Mouse (Mus musculus) cerebellum, adult 18-20 months (tissue): ENCODE measurements around the gene Mrpl46.

ENCODE experiments used
- DNase-seq, 2 experiments: peaks; one replicate each; pipeline ENCODE4 v3.0.0; 2021

Gene Mrpl46

DNA sequence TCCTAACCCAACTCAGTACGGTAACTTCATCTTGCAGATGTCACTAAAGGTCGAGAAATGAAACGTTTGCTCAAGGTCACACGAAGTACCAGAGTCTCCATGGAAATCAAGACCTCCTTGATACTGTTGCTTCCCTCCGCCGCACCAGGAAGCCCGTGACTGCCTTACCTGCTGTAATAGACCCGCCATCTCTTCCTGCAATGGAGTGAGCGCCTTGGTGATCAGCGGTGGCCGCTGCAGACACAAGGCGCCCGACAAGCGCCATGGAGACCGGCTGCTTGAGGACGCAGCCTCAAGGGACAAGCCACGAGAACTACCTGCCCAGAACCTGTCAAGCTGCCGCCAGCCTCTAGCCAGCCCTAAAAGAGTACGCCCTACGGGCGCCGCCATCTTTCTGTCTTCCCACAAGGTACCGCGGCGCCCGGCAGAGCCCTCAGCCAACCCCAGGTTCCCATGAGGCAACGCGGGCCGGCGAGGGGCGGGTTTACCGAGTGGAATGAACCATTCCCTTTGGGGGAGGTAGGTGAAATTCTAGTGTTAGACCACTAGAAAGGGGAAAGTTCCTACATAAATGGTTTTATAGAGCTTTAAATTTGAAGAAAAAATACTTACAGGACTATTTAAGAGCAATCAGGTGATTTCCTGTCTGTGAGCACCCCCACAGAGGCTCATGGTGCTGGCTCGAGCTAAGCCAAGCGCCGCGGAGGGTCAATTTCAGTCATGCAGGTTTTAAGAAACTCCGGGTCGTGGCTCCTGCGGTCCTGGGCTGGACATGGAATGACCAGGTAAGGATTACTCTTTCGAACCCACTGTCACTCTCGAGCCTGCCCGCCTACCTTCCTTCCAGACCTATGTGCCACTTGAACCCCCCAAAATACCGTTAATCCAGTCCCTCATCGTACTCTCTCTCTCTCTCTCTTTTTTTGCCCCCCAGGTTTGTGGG lies at the start of gene Mrpl46, which contains the start of gene Mrps11:
Mrpl46 (minus strand) TSS at position 893 of the 943 bp plus-strand sequence.
Mrps11 (plus strand) TSS at position 481 of the 943 bp plus-strand sequence.
- peak; percentile 88 to 90 for DNase-seq

GRCm38 (mm10) chr7:78827749-78828362 lies 44.5 kb upstream of the Mrpl46 start:
- no peak for DNase-seq

DNA sequence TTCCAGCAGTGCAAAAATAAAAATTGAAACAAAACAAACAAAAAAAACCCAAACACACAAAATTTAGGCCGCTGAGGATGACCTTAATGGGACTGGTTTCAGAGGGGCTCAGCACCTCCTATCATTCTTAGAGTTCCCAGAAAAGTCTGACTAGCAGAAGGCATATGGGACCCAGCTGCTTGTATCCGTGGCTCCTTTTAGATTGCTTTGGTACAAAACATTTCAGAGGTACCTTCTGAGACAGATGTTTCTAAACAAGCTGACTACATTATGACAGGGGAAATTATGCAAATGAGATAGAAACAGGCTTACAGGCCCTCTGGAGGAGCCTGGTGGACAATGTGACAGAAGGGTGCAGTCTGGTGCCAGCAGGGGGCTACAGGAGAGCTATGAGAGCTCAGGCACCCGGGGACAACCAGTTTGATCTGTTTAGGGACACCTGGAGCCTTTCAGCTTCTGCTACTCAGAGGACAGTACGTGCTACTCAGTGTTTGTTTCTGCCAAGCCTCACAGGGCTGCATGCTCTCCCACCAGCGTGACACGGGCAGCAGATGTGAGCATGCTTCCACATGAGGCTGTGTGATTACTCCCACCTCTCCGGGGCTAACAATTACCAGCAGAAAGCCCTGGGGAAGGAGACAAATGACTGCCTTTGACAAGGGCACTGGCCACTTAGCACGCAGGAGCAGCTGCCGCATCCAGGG lies 43.5 kb upstream of the Mrpl46 start:
- DNase-seq, result no peak

DNA sequence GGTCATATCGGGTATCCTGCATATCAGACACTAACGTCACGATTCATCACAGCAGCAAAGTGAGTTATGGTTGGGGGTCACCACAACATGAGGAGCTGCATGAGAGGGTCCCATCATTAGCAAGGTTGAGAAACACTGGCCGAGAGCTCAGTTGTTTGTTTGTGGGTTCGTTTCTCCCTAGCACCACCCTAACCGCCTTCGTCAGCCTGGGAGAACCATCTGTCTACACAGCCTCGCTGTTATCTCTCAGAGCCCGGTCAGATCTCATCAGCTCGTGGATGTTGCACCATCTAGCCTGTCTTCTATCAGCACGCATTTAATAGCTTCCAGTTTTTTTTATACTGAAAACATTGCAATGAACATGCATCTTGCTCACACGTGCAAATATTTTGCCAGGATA lies 35.0 kb upstream of the Mrpl46 start:
- no peak for DNase-seq

DNA sequence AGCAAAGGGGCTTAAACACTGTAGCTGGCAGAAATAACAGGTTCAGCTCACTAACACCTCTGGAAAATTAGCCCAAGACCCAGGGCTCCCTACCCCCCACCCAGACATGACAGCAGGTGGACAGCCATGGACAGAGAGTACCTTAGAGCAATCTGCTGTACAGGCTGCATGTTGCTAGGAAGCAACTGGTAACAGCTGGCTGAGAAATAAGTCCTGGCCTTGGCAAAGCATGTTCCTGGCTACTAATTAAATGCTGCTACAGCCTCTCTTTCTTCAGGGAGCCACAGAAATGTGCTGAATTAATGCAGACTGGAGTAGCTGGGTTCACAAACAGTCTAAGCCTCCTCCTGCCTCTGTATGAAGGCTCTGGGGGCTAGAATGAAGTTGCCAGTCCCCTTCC lies 31.4 kb upstream of the Mrpl46 start:
- no peak for DNase-seq

- DNase-seq, result peak; percentile 46 to 48
These were observed 30.5 kb upstream of the Mrpl46 start for GRCm38 (mm10) chr7:78813791-78814190.

DNA sequence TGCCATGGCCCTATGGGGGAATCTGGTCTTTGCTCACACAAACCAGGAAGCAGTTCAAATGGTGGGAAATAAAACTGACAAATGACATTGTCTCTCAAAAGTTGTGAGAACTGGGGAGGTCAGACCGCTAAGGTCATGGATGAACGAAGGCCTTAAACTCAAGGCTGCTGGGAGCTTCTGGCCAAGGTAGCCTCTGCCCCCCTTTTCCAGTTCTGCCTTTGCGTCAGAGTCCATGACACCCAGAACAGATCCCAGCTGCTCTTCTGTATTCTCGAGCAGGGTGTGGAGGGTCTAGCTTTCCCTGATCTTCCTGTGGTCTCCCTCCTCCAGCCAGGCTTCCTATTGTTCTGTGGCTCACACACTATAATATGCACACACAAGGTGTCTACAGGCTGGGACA lies 23.9 kb upstream of the Mrpl46 start:
- no peak for DNase-seq

- DNase-seq, result no peak
These were observed 20.5 kb upstream of the Mrpl46 start for GRCm38 (mm10) chr7:78803841-78804240.

- no peak for DNase-seq
These were observed 16.6 kb upstream of the Mrpl46 start for GRCm38 (mm10) chr7:78799730-78800496.

DNA sequence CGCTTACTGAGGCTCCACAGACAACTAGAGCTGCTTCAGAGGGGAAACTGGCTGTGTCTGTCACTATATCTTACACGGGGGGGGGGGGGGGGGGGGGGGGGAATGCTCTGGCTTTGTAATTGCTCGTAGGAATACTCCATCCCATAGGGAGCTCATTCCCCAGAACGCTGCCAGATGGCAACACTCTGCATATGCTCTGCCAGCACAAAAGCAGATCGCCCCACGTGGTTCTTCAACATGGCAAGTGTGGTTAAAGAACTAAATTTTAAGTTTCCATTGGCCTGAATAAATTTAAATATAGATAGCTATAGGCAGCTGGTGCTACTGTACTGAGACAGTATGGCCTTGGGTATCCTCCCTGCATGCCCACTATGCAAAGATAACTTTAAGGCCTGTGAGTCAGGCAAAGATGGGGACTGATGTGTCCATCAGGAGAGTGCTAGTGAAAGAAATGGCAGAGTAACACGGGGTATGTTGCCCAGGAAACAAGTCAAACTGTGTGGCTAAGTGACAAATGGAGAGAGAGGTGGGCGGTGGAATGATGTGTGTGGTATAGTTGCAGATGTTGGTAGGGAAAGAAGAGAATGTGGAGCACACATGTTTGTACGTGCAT lies 14.6 kb upstream of the Mrpl46 start:
- peak in 1 of 2 experiments; percentile 26 for DNase-seq

DNA sequence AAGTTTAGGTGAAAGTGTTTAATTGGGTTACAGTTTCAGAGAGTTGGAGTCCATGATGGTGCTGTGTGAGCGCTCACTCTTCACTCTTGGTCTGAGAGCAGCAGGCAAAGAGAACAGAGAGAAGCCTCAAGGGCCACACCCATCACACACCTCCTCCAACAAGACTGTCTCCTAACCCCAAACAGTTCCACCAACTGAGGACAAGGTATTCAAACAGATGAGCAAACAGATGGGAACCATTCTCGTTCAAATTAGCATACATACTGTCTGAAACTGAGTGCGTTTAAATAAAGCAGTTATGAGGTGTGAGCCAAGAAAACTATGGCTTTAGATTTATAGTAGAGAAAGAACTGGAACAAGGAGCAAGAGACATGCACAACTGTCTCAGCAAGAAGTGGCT lies 13.3 kb upstream of the Mrpl46 start:
- DNase-seq, result no peak

DNA sequence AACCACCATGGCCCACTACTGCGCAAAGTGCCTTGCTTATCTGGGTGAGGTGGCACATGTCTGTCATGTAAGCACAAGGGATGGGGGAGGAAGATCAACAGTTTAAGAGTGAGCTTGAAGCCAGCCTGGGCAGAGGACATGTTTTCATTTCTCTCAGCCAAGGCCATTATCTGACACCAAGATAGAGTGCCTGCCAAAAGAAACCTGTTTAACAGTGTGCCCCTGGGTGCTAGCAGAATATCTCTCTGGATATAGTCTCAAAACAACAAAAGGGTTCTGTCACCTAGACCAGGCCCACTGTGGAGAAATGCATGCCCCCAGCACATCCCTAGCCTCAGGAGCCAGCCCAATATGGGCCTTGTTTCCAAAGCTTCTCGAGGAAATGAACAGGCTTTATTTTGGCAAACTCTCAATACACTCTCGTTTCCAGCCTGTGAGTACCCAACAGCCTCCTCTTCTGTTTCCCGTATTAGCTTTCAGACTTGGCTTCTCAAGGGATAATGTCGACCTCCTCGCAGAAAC lies 11.3 kb upstream of the Mrpl46 start:
- no peak for DNase-seq

- no peak for DNase-seq
These were observed 10.7 kb upstream of the Mrpl46 start for GRCm38 (mm10) chr7:78793895-78794570.

DNA sequence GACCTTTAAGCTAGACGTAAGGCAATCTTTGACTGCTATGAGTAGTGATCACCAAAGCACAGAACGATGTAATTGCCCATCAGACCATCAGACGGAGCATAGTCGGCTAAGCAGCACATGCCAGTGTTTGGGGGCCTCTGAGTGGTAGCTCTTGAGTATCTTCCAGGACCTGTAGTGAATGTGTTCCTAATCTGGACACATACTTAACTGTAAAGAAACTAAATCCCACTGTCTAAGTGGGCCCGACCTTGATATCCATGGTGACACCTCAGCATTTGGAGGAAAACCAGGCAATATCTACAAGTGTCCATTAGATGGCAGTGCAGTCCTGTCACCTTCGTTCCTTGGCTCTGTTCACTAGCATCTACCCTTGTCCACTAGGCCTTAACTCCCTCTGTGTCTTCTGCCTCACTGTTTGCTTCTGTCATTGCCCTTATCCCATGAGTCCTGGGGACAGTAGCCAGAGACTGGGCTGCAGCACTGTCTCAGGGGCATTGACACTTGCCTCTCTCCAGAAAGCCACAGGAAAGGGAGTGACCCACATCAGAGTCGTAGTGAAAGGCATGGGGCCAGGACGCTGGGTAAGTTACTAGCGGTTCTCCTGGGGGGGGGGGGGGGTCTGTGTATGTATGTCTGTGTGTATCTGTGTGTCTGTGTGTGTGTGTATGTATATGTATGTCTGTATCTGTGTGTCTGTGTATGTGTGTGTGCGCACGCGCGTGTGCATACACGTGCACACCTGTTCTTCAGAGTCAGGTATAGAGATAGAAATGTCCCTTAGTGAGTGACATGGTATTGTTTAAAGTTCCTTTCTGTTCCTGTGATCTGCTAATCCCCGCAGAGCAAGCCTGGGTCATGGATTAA lies 8.3 kb upstream of the Mrpl46 start:
- DNase-seq, result peak; percentile 62

- DNase-seq, result no peak
These were observed 4.6 kb upstream of the Mrpl46 start for GRCm38 (mm10) chr7:78787793-78788380.

- no peak for DNase-seq
These were observed 2.6 kb upstream of the Mrpl46 start for GRCm38 (mm10) chr7:78785906-78786305.

- no peak for DNase-seq
These were observed 4.6 kb downstream of the Mrpl46 start for GRCm38 (mm10) chr7:78778741-78779140.

DNA sequence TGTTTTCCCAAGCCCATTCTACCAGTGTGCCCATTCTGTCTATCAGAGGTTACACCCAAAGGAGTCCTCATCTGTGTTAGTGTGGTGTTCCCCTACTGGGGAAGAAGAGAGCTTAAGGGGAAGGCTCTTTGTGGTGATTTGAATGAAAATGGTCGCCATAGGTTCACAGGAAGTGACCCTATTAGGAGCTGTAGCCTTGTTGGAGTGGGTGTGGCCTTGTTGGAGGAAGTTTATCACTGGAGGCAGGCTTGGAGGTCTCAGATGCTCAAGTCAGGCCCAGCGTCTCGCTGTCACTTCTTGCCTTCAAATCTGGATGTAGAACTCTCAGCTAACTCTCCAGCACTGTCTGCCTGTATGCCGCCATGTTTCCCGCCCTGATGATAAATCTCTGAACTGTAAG lies 12.4 kb downstream of the Mrpl46 start:
- no peak for DNase-seq

DNA sequence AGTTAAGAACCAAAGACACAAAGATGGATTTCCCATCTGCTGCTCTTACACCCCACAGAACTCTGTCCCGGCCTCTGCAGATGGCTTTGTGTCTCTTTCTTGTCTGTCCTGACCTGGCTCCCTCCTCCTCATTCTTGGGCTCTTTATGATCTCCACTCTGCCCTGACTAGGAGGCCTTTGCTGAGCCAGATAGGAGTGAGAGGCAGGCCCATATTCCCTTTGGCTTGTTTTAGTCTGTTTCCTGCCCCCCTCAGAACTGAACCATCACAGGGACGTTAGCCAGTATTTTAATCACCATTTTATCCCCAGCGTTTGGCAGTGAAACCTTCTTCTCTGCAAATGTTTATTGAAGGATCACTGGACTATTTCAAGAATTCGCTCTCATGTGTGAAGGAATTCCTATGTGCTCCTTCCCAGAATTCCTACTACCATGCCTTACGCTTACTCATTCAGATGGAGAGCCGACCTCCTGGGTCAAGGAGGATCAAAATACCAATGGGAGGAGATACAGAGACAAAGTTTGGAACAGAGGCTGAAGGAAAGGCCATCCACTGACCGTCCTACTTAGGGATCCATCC lies 14.2 kb downstream of the Mrpl46 start:
- no peak for DNase-seq
